Mouse (Mus musculus): Measurements from ENCODE around the gene Sox8.

The Sox8 gene

DNA sequence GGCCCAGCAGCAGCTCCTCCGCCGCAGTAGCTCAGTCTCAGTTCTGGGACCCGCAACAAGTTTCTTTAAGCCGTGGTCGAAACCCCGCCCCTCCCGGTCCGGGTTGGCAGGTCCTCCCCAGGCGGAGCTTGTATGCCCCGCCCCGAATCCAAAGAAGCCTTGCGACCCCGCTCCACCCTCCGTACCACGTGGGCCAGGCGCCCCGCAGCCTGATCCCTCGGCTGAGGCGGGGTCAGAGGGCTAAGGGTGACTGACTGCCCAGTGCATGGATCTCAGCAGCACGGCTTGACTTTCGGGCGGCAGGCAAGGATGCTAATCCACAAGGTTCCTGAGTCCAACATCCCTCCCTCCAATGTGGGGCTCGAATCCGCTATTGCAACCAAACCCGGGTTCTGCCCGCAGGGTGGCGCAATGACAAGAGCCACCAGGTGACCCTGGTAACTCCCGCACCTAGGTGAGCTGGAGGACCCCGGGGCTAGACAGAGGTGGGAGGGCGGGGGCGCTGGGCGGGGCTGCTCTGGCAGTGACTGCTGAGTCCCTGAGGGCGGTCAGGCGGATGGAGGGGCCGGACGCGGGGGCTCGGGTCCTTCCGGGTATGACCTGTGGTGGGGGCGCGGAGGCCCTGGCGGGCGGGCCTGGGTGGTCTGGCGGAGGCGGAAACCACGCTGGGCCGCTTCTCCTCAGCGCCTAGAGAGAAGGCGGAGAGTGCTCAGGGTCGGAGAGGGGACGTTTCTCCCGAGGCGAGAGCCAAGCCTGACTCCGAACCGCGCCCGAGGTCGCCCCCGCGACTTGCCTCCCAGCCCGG lies at the start of gene Sox8:
TSS of gene Sox8 (minus strand) at position 39 of the 805 bp plus-strand sequence.
- DNase-seq: peak; percentile 71

DNA sequence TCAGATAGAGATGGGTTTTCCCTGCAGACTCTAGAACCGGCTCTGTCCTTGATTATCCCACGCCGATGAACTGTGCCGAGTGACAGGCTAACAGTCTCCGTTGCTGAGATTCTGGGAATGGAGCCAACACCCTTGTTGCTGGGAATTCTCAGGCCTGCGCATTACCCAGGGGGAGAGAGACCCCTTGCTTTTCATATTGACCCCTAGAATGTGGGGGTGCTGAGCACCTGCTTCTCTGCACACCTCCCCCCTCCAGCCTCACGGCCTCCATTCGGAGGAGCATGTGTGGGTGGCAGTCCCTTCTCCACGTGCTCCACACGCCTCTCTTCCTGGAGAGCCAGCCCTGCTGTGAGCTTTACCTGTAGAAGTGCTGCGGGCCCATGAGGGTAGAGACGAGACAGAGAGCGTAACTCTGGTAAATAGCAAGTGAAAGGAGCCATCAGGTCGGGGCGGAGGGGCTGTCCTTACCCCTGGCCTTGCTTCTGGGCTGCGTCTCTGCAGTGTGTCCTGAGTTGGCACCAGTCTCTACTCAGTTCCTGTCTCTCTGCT lies 48.1 kb upstream of the Sox8 start:
- no peak for DNase-seq

DNA sequence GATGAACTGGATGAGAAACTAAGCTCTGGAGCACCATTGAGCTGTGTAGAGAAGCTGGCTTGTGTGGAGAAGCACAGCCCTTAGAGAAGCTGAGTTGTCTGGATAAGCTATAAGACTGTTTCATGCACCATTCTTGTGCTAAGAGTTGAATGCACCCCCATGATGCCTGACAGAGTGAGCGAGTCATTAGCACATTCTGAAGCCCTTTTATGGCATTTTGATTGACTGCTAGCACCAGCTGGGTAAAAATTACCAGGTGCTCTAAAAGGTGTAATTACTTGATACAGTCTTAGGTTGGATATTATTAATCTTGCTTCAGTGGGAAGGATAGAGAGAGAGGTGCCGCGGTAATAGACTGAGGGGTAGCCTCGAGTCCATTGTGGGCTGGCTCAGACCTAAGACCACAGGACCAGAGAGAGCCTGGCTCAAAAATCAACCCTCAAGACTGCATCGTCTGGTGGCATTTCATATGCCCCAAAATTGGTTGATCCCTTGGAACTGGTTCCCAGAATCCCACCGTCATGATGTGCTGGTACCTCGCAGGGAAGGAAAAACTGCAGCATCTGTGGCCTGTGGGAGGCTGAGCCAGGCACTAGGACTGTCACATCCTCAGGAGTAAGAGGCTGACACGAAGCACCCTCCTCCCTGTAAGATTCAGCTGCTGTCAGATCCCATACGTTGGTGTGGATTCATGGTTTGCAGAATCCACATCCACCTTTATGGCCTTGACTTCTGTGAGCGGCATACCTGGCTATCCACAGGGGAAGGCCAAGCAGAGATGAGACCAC lies 44.4 kb upstream of the Sox8 start:
- no peak for DNase-seq

DNA sequence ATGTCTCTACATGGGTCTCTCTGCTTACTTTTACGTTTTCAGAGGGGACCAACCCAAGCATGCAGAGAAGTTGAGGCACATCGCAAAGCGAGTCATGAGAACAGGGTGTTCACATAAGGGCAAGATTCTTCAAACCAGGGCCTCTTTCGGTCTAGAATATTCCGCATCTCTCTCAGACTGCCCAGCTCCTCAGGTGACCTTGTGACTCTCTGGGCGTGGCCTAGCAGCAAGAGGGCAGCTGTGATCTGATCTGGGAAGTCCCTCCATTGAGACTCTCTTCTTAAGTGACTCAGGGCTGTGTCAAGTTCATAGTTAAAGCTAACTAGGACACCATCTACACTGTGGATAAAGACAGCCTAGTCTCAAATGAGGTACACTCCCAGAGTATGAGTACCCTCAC lies 42.8 kb upstream of the Sox8 start:
- no peak for DNase-seq

DNA sequence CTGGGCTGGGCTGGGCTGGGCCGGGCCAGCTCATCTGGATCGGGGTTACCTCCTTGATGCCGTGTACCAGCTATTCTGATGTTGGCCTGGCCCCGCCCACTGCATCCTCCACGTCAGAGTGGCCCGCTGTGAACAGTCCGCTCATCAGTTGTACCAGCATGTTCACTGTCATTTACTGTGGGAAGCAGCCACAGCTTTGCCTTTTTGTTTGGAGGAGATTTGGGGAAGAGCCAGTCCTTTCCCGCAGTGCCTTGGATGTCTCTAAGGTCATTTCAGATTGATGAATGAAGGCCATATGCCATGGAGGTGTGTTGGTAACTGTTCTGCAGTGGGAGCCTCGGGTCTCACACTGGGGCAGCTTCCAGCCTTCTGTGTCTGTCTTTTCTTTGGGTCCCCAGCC lies 42.1 kb upstream of the Sox8 start:
- no peak for DNase-seq

DNA sequence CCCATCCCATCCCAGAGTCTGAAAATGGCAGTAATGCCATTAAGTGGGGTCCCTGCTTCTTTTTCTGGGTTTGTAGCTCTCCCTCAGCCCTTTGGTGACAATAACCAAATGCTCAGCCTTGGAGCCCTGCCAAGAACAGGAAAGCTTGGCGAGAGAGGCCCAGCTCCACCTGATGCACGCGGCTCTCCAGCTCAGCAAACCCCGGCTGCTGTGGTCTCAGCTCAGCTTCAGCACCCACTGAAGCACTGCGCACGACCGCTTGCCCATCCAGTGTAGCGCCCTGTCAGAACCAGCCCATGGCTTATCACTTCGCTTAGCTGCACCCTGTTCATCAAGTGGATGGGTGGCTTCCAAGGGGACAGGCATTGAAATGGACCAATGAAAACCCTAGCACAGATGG lies 39.7 kb upstream of the Sox8 start:
- no peak for DNase-seq

GRCm38 (mm10) chr17:25609506-25609828 lies 39.0 kb upstream of the Sox8 start:
- DNase-seq: no peak

DNA sequence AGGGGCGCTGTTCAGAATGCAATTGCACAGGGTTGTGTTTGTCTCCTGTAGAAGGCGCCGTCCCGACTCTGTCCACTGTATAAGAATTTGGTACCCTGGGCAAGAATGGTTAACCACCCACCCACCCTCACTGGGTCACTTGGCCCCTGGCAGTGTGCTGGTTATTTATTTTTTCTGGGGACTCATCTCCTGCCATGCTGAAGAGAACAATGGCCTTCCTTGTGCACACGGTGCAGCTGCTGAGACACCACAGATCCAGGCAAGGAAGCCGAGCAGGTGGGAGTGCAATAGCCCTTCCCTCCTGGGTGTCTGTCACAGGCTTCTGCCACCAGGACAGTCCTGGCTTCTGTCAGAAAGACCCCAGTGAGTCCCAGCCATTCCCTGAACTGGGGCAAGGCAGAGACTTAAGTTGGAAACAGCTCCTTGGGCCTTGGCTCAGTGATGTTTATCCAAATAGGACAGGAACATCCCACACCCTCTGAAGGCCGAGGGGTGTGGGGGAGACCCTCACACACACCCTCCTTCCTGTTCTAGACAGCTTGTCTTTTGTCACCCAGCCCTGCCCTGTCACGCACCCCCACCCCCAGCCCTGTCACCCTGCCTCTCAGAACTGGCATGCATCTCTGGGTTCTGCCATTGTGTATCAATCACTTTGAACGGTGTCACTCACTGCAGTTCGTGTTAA lies 38.5 kb upstream of the Sox8 start:
- no peak for DNase-seq

GRCm38 (mm10) chr17:25608137-25608785 lies 37.8 kb upstream of the Sox8 start:
- no peak for DNase-seq

- DNase-seq: no peak
Observed at GRCm38 (mm10) chr17:25604234-25604633, 33.7 kb upstream of the Sox8 start.

- no peak for DNase-seq
Observed at GRCm38 (mm10) chr17:25602366-25602765, 31.9 kb upstream of the Sox8 start.

GRCm38 (mm10) chr17:25597537-25597936 lies 27.1 kb upstream of the Sox8 start:
- no peak for DNase-seq

- DNase-seq: no peak
Observed at GRCm38 (mm10) chr17:25595495-25595894, 25.0 kb upstream of the Sox8 start.

GRCm38 (mm10) chr17:25593411-25594261 lies 23.1 kb upstream of the Sox8 start:
- DNase-seq: peak; percentile 12

DNA sequence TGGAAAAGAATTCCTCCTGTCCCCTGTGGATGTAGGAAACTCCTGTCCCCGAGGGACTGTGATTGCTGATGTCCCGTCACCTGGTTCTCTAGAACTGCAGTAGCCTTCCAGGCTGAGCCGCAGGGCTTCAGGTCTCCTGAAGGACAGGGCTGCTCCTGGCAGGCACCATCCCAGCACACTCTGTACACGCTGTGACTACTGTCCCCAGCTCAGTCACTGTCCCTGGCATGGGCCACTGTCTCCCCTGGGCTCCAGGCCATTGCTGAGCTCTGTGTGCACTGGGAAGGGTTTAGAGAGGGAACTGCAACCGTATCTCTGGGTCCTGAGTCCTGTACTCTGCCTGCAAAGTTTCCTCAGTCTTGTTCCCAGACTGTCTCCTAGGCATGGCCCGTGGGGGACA lies 21.9 kb upstream of the Sox8 start:
- DNase-seq: no peak

DNA sequence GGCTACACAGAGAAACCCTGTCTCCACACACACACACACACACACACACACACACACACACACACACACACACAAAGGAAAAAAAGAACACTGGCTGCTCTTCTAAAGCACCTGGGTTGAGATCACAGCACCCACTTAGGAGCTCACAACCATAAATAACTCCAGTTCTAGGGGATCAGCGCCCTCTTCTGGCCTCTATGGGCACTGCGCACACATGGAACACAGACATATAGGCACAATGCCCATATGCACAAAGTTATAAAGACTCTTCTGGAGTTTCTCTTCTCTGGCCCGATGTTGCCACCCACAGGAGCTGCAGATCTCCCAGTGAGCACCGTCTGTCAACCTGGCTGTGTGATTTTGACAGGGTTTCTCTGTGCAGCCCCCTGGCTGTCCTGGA lies 20.5 kb upstream of the Sox8 start:
- no peak for DNase-seq

- no peak for DNase-seq
Observed at GRCm38 (mm10) chr17:25590068-25590467, 19.6 kb upstream of the Sox8 start.

DNA sequence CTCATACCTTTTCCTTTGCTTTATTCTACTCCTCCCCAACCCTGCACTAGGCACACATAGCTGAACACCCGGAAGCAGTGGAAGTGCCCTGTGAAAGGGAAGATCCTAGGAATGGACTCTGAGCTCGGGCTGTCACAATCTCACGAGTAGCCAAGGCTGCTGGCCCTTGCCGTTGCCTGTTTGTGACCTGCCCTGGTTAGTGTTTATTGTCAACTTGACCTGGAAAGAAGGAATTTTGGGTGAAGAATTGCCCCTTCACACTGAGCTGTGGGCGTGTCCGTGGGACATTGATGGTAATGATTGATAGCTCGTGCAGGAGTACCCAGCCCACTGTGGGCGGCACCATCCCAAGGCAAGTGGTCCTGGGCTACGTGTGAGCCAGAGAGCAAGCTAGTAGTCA lies 14.2 kb upstream of the Sox8 start:
- peak; percentile 64 for DNase-seq

DNA sequence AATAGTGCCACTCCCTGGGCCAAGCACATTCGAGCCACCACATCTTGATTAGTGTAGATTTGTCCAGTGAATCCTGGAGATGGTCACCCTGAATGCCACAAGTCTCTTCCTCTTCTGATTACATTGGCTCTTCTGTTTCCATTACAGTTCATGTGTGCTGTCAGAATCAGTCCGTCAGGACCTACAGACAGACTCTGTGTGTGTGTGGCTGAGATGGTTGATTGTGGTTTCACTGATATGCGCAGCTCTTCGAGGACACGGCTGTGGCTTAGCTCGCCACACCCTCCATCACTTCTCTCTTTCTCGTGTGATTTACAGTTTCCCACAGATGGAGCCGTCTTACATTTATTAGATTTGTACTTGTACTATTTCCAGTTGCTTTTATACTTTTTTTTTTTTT lies 13.4 kb upstream of the Sox8 start:
- no peak for DNase-seq

GRCm38 (mm10) chr17:25583099-25583498 lies 12.6 kb upstream of the Sox8 start:
- DNase-seq: no peak

DNA sequence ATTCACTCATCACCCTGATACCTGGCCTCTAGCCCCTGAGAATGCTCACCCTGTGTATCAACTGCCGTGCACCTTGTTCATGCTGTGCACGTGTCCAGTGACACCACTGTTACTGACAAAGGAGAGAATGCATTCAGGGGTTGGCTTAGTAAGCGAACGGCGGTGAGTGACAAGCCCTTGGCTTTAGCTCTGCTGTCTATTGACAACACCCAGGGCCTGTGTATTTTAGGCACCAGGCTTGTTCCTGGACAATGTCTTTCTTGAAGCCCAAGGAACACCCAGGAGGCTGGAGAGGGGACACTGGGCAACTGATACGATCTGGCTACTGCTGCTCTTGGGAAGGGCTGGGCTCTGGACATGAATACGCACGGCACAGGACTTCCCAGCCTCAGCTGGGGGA lies 11.6 kb upstream of the Sox8 start:
- no peak for DNase-seq
